Mouse (Mus musculus) C3H10T1/2 (cell line): ENCODE results near the gene Shbg. TPM values are rescaled to one million over a fixed set of nuclear protein-coding genes. Genes with fewer than 3 reads are reported as not detected.

Experiments
- polyA plus RNA-seq, 2 experiments: library from polyadenylated mRNA; unstranded; fragments of >200 nt; fragmentation: generic; extraction: Trizol; gene quantifications; one replicate each; pipeline ENCODE4 v1.2.1; 2012; ENCODE audit warnings: missing spikeins in 2 of 2

Gene Shbg
- not detected for polyA plus RNA-seq

GRCm38 (mm10) chr11:69617805-69618204 is at the start of gene Shbg:
Gene Shbg (minus strand): TSS chr11:69617905.

GRCm38 (mm10) chr11:69665961-69666664 is 48.4 kb upstream of the Shbg start, which contains the start of gene Cd68:
Gene Cd68 (minus strand): TSS chr11:69666153.

GRCm38 (mm10) chr11:69662213-69662966 is 44.7 kb upstream of the Shbg start, which contains the start of gene Mpdu1:
Gene Mpdu1 (minus strand): TSS chr11:69662642.

GRCm38 (mm10) chr11:69655264-69656064 is 37.8 kb upstream of the Shbg start, which contains the start of gene Sox15:
Gene Sox15 (plus strand): TSS chr11:69655314.

GRCm38 (mm10) chr11:69632284-69633089 is 14.8 kb upstream of the Shbg start, which contains the start of gene Fxr2:
Gene Fxr2 (plus strand): TSS chr11:69632990.

GRCm38 (mm10) chr11:69621571-69622268 is 4.0 kb upstream of the Shbg start, which contains the start of gene Sat2:
Gene Sat2 (plus strand): TSS chr11:69622024.

GRCm38 (mm10) chr11:69605726-69606490 is 11.8 kb downstream of the Shbg start, which contains the start of gene Atp1b2:
Gene Atp1b2 (minus strand): TSS chr11:69605942.

GRCm38 (mm10) chr11:69580091-69580514 is 37.6 kb downstream of the Shbg start, which contains the start of the genes Wrap53 and Trp53:
Gene Wrap53 (minus strand): TSS chr11:69580255.
Gene Trp53 (plus strand): TSS chr11:69580359.

Other genes with a start within 250 kb of the Shbg start
- gene Chd3, start 248.5 kb downstream of the Shbg start, polyA plus RNA-seq, result 100 to 1,000 TPM in 1 of 2 experiments, 10 to 100 TPM in 1; 12.9 to 147 TPM
- 100 to 1,000 TPM; 320 to 328 TPM for gene Naa38, start 222.4 kb downstream of the Shbg start, polyA plus RNA-seq
- gene Cyb5d1, start 222.3 kb downstream of the Shbg start, polyA plus RNA-seq, result 10 to 100 TPM in 1 of 2 experiments, 1 to 10 TPM in 1; 1.2 to 16.0 TPM
- gene Tmem88, start 219.7 kb downstream of the Shbg start, polyA plus RNA-seq, result under 1 TPM; 0.33 TPM
- 10 to 100 TPM in 1 of 2 experiments, 1 to 10 TPM in 1; 1.5 to 25.3 TPM for gene Kdm6b, start 204.2 kb downstream of the Shbg start, polyA plus RNA-seq
- gene Dnah2, start 68.8 kb downstream of the Shbg start, polyA plus RNA-seq, result 1 to 10 TPM in 1 of 2 experiments, under 1 TPM in 1; 0.02 to 1.6 TPM
- gene Efnb3, start 57.7 kb downstream of the Shbg start, polyA plus RNA-seq, result 1 to 10 TPM in 1 of 2 experiments, under 1 TPM in 1; 0.14 to 1.5 TPM
- 10 to 100 TPM; 14.8 to 24.4 TPM for gene Wrap53, start 37.6 kb downstream of the Shbg start, polyA plus RNA-seq
- gene Trp53, start 37.5 kb downstream of the Shbg start, polyA plus RNA-seq, result 100 to 1,000 TPM; 156 to 242 TPM
- 1 to 10 TPM in 1 of 2 experiments, under 1 TPM in 1; 0.05 to 1.3 TPM for gene Atp1b2, start 12.0 kb downstream of the Shbg start, polyA plus RNA-seq
- gene Sat2, start 4.1 kb upstream of the Shbg start, polyA plus RNA-seq, result 10 to 100 TPM in 1 of 2 experiments, 1 to 10 TPM in 1; 4.4 to 16.8 TPM
- gene Fxr2, start 15.1 kb upstream of the Shbg start, polyA plus RNA-seq, result 10 to 100 TPM; 29.4 to 66.7 TPM
- gene Sox15, start 37.4 kb upstream of the Shbg start, polyA plus RNA-seq, result under 1 TPM; 0.05 to 0.25 TPM
- 100 to 1,000 TPM in 1 of 2 experiments, 10 to 100 TPM in 1; 98.1 to 128 TPM for gene Mpdu1, start 44.7 kb upstream of the Shbg start, polyA plus RNA-seq
- 1 to 10 TPM; 1.8 to 3.0 TPM for gene Cd68, start 48.2 kb upstream of the Shbg start, polyA plus RNA-seq
- 100 to 1,000 TPM; 336 to 467 TPM for gene Eif4a1, start 54.5 kb upstream of the Shbg start, polyA plus RNA-seq
- 10 to 100 TPM; 51.2 to 71.3 TPM for gene Senp3, start 64.2 kb upstream of the Shbg start, polyA plus RNA-seq
- 1 to 10 TPM; 1.1 to 6.9 TPM for gene Tnfsf13, start 67.9 kb upstream of the Shbg start, polyA plus RNA-seq
- gene Tnfsf12, start 77.9 kb upstream of the Shbg start, polyA plus RNA-seq, result 100 to 1,000 TPM in 1 of 2 experiments, 10 to 100 TPM in 1; 34.3 to 119 TPM
- 10 to 100 TPM in 1 of 2 experiments, 1 to 10 TPM in 1; 6.4 to 30.3 TPM for gene Tnfsfm13, start 78.2 kb upstream of the Shbg start, polyA plus RNA-seq
- gene Polr2a, start 140.7 kb upstream of the Shbg start, polyA plus RNA-seq, result 100 to 1,000 TPM in 1 of 2 experiments, 10 to 100 TPM in 1; 42.8 to 126 TPM
- under 1 TPM in 1 of 2 experiments, not detected in 1; 0.26 TPM for gene Slc35g3, start 144.1 kb upstream of the Shbg start, polyA plus RNA-seq
- gene Zbtb4, start 148.0 kb upstream of the Shbg start, polyA plus RNA-seq, result 10 to 100 TPM in 1 of 2 experiments, 1 to 10 TPM in 1; 1.2 to 14.4 TPM
- under 1 TPM; 0.63 to 0.89 TPM for gene Chrnb1, start 178.0 kb upstream of the Shbg start, polyA plus RNA-seq
- under 1 TPM; 0.01 to 0.31 TPM for gene Fgf11, start 184.0 kb upstream of the Shbg start, polyA plus RNA-seq
- under 1 TPM; 0.01 to 0.05 TPM for gene Tmem102, start 187.7 kb upstream of the Shbg start, polyA plus RNA-seq
- not detected for gene Gm39566, start 197.4 kb upstream of the Shbg start, polyA plus RNA-seq
- not detected for gene Spem2, start 200.6 kb upstream of the Shbg start, polyA plus RNA-seq
- gene Spem1, start 204.3 kb upstream of the Shbg start, polyA plus RNA-seq, result under 1 TPM; 0.02 to 0.07 TPM
- gene Nlgn2, start 219.9 kb upstream of the Shbg start, polyA plus RNA-seq, result 10 to 100 TPM in 1 of 2 experiments, 1 to 10 TPM in 1; 4.3 to 49.8 TPM
- gene Tmem256, start 220.6 kb upstream of the Shbg start, polyA plus RNA-seq, result 100 to 1,000 TPM; 452 to 473 TPM
- gene Plscr3, start 228.5 kb upstream of the Shbg start, polyA plus RNA-seq, result 100 to 1,000 TPM in 1 of 2 experiments, 10 to 100 TPM in 1; 45.7 to 171 TPM
- not detected for gene Tnk1, start 240.8 kb upstream of the Shbg start, polyA plus RNA-seq